Comparison of ENCODE assay signal across 18 mouse cellular contexts in the genomic region with DNA sequence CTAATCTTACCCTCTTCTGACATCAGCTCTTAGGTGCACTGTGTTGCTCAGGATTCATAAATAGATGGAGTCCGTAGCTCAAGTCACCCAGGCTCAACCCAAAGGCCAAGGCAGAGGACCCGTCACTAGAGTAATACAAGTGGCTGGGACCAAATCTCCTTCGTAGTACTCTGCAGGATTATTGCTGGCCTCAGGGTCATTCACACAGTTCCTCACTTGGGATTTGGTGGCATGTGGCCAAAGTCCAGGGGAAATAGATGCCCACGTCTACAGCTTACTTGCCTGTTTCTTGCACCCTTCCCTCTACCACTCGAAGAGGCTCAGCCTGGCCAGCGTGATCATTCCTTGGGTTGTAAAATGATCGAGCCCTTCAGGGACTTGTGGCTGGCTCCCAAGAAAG. TPM values are rescaled to one million over a fixed set of nuclear protein-coding genes. Genes with fewer than 3 reads are reported as not detected.
DNase-seq lines count a peak whose midpoint lies in the region; ATAC-seq and TF ChIP-seq lines count a peak whose summit lies in the region.
"Had no signal": no experiment of that assay in that cellular context is flagged by ENCODE, and none has a peak within 500 bp of the region (broad histone marks: within the 10 kb centered on the region; RNA-seq: fewer than 3 reads in every experiment).

No protein-coding gene starts in this region.

- TF ChIP-seq CTCF in layer of hippocampus, adult 2 months (conservative IDR thresholded peaks at IDR 0.05) = no peak

- H3K9ac ChIP-seq in hindbrain, embryonic 13.5 days = no peak overlapping the region
- H3K9ac ChIP-seq in hindbrain, embryonic 12.5 days = no peak overlapping the region
- H3K9ac ChIP-seq: embryonic facial prominence, embryonic 15.5 days; intestine, embryonic 15.5 days; liver, embryonic 14.5 days had no signal

- WGBS in hindbrain, embryonic 13.5 days = 71% methylated on average over 7 of the region's 7 CpGs
- 80% methylated on average over 7 of the region's 7 CpGs for WGBS in hindbrain, embryonic 12.5 days

- H3K4me1 ChIP-seq in hindbrain, embryonic 13.5 days (replicated peaks) = peaks cover 76% of the 10 kb centered on the region
- H3K4me1 ChIP-seq in hindbrain, embryonic 12.5 days = peaks cover 71% of the 10 kb centered on the region

- H3K9me3 ChIP-seq in hindbrain, embryonic 13.5 days = no peaks in the 10 kb centered on the region
- no peaks in the 10 kb centered on the region for H3K9me3 ChIP-seq in hindbrain, embryonic 12.5 days (replicated peaks)
- H3K9me3 ChIP-seq: embryonic facial prominence, embryonic 15.5 days; forebrain, embryonic 12.5 days; intestine, embryonic 15.5 days had no signal

- H3K27me3 ChIP-seq in hindbrain, embryonic 13.5 days = no peaks in the 10 kb centered on the region; the same call in 1 of the 2 replicates
- peaks cover 9% of the 10 kb centered on the region; the same call in 1 of the 2 replicates for H3K27me3 ChIP-seq in hindbrain, embryonic 12.5 days
- H3K27me3 ChIP-seq: embryonic facial prominence, embryonic 15.5 days; forebrain, embryonic 12.5 days; intestine, embryonic 15.5 days had no signal

- H3K36me3 ChIP-seq in hindbrain, embryonic 13.5 days = no peaks in the 10 kb centered on the region
- H3K36me3 ChIP-seq in hindbrain, embryonic 12.5 days = no peaks in the 10 kb centered on the region
- H3K36me3 ChIP-seq: forebrain, embryonic 12.5 days; intestine, embryonic 15.5 days had no signal

- H3K4me3 ChIP-seq in hindbrain, embryonic 13.5 days = no peak overlapping the region
- H3K4me3 ChIP-seq in hindbrain, embryonic 12.5 days = no peak overlapping the region
- H3K4me3 ChIP-seq in layer of hippocampus, adult 2 months = no peak overlapping the region
- H3K4me3 ChIP-seq: embryonic facial prominence, embryonic 15.5 days; forebrain, embryonic 12.5 days; intestine, embryonic 15.5 days; myocyte had no signal

- H3K4me2 ChIP-seq in hindbrain, embryonic 13.5 days = no peak overlapping the region
- no peak overlapping the region for H3K4me2 ChIP-seq in hindbrain, embryonic 12.5 days (replicated peaks)
- H3K4me2 ChIP-seq: embryonic facial prominence, embryonic 15.5 days; intestine, embryonic 15.5 days had no signal

- peak; percentile 4 for DNase-seq in adrenal gland, adult 8-10 months
- DNase-seq in adrenal gland, postnatal 25 days = no peak
- DNase-seq in layer of hippocampus, adult 2 months (ENCODE audit: low spot score in 2 of 2) = no peak
- no peak for DNase-seq in layer of hippocampus, adult 9-10 months (ENCODE audit: low spot score)
- DNase-seq in right cerebral cortex, postnatal 14 days = peak; percentile 15
- no peak for DNase-seq in right cerebral cortex, postnatal 36 days (ENCODE audit: low spot score in 2 of 2)
- DNase-seq: cerebellum, adult 9-10 months; gastrocnemius, postnatal 10 days; heart, adult 18-20 months; lung, postnatal 14 days had no signal

- ATAC-seq in hindbrain, embryonic 13.5 days (ENCODE audit: low FRiP score) = no peak
- ATAC-seq in hindbrain, embryonic 12.5 days (ENCODE audit: low FRiP score) = no peak

- H3K27ac ChIP-seq in hindbrain, embryonic 13.5 days = peak overlapping the region; percentile 83; the same call in 1 of the 2 replicates
- H3K27ac ChIP-seq in hindbrain, embryonic 12.5 days = no peak overlapping the region
- peak overlapping the region; percentile 88; the same call in 1 of the 2 replicates for H3K27ac ChIP-seq in layer of hippocampus, adult 2 months
- H3K27ac ChIP-seq: intestine, embryonic 15.5 days; liver, embryonic 14.5 days had no signal

RNA-seq across cellular contexts. Expression of a gene that starts 30.3 kb away (rescaled TPM):
- 10 to 100 TPM; 28.2 to 60.1 (median 36.1) TPM for total RNA-seq in adrenal gland, adult 8-10 months (2022)
- 33.9 and 35.3 TPM in 2 replicates for total RNA-seq in adrenal gland, postnatal 25 days (2021)
- 3.9 and 4.7 TPM in 2 replicates for polyA plus RNA-seq in hindbrain, embryonic 13.5 days (2015; fragmentation: Nextera tagmentation; extraction: Ambion mirVana)
- 5.0 and 5.4 TPM in 2 replicates for polyA plus RNA-seq in hindbrain, embryonic 12.5 days (2016; fragmentation: Nextera tagmentation; extraction: Ambion mirVana)
- 1 to 10 TPM; 7.9 to 8.2 TPM for total RNA-seq in layer of hippocampus, adult 2 months (2021)
- total RNA-seq: megakaryocyte-erythroid progenitor cell, adult 5-6 weeks had no signal

RNA-seq across cellular contexts. Expression of a gene that starts 55.4 kb away (rescaled TPM):
- 10 to 100 TPM; 51.1 to 58.4 (median 54.2) TPM for total RNA-seq in adrenal gland, adult 8-10 months (2022)
- total RNA-seq in adrenal gland, postnatal 25 days (2021) = 38.3 and 57.5 TPM in 2 replicates
- polyA plus RNA-seq in hindbrain, embryonic 13.5 days (2015; fragmentation: Nextera tagmentation; extraction: Ambion mirVana) = 121 TPM in 2 replicates
- polyA plus RNA-seq in hindbrain, embryonic 12.5 days (2016; fragmentation: Nextera tagmentation; extraction: Ambion mirVana) = 119 and 123 TPM in 2 replicates
- total RNA-seq in layer of hippocampus, adult 2 months (2021) = 100 to 1,000 TPM; 124 to 129 TPM

Comparison
In these comparisons a context has a peak if more than half of its experiments do, and no peak if none do; other contexts are left out.
1. DNase-seq: peak in adrenal gland, adult 8-10 months (single experiment) and right cerebral cortex, postnatal 14 days (single experiment); none in adrenal gland, postnatal 25 days (single experiment), layer of hippocampus, adult 2 months (0 of 2), layer of hippocampus, adult 9-10 months (single experiment) and right cerebral cortex, postnatal 36 days (0 of 2).